Mouse (Mus musculus): ENCODE results near the gene Inpp1. TPM values are rescaled to one million over a fixed set of nuclear protein-coding genes. Genes with fewer than 3 reads are reported as not detected.
A peak's percentile ranks its signal among the peaks of the same experiment; 100 is the strongest.

The Inpp1 gene
- 10 to 100 TPM; 17.4 to 17.7 TPM for total RNA-seq (2021)

- intact Hi-C loops (cut with DNase I): loop anchor here (1.0 to 10.0 kb wide), 3 partner anchors 16 to 312 kb away; partner anchors contain the start of genes Hibch and Nab1
- DNase-seq: peak; percentile 86 to 89
These were observed at the start of gene Inpp1 for GRCm38 (mm10) chr1:52816910-52817812. Inpp1 (minus strand) TSS chr1:52817688.

DNA sequence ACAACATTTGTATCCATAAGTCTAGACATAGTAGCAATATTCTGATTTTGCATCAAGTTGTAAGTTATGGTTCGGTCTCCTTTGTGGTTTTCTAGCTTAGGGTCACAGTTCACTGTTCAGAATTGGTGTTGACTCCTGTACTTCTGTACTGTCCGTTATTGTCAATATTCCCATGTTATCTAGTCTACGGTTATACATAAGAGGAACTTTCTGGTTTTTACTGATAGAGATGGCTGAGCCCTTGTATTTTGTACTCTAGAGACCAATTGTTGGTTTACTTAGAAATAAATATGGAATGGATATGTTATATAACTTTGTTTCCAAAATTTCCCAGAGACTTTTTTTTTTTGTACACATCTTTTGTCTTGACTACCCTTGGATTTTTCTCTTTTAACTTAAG, 48.5 kb upstream of the Inpp1 start:
- intact Hi-C loops (cut with DNase I): no loop called here
- DNase-seq: no peak

GRCm38 (mm10) chr1:52864220-52864619, 46.7 kb upstream of the Inpp1 start:
- no peak for DNase-seq
- intact Hi-C loops (cut with DNase I): no loop called here

GRCm38 (mm10) chr1:52855904-52856601, 38.6 kb upstream of the Inpp1 start:
- DNase-seq: no peak
- intact Hi-C loops (cut with DNase I): no loop called here

DNA sequence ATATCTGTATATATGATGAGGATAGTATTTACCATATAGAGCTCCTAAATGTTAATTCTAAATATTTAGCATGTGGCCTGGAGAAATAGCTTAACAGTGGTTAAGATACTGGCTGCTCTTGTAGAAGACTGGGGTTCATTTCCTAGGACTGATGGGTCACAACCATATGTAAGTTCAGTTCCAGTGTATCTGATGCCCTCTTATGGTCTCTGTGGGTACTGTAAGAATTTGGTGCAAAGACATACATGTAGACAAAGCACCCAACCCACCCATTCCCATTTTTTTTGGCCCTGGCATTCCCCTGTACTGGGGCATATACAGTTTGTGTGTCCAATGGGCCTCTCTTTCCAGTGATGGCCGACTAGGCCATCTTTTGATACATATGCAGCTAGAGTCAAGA, 36.5 kb upstream of the Inpp1 start:
- intact Hi-C loops (cut with DNase I): loop anchor here (1.0 kb wide), 1 partner anchor 206 kb away; no protein-coding TSS in a partner anchor
- DNase-seq: peak in 1 of 2 experiments; percentile 6

GRCm38 (mm10) chr1:52849422-52849821, 31.9 kb upstream of the Inpp1 start:
- intact Hi-C loops (cut with DNase I): loop anchor here (10.0 kb wide), 2 partner anchors 355 to 505 kb away; partner anchors contain the start of genes Asdurf, Asnsd1 and Gm28551
- no peak for DNase-seq

GRCm38 (mm10) chr1:52846556-52846955, 29.1 kb upstream of the Inpp1 start:
- intact Hi-C loops (cut with DNase I): loop anchor here (10.0 kb wide), 2 partner anchors 352 to 508 kb away; partner anchors contain the start of genes Asdurf, Asnsd1 and Gm28551
- DNase-seq: no peak

DNA sequence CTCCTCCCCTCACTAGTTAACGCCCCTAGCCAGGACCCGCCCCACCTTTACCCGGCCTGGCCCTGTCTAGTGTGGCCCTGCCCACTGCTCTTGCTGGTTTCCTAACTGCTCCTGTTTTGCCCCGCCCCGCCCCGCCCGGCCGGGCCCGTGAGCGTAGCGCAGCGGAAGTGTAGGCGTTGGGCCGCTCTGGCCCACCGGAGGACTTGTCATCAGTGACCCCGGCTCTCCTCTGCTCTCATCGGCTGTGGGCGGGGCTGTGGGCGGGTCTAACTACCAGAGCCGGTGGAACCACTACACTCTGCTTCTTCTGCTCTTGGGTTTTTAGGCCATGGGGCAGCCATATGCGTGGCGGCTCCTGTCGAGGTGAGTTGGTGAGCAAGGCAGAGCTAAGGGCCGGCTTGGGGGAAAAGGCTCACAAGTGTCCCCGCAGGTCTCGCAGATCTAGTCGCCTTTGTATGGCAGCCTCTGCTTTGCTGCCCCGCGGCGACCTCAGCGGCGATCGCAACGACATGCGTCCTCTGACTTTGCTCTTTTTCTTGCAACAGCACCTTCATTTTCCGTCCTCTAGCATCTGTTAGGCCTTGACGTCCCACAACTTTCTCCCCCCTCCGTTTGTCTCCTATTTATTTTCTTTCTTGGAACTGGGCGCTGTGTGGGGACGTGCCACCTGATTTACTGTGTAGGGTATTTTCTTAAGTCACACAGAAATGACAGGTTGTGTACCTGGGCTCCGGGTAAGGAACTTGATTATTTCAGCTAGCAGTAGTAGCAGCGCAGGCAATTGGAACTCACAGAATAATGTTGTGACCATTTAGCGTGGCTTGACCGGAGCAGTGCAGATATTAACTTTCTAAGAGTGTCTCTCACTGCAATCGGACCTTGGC, 27.5 kb upstream of the Inpp1 start, which contains the start of gene Hibch:
Hibch (plus strand) TSS at position 148 of the 884 bp plus-strand sequence.
- intact Hi-C loops (cut with DNase I): loop anchor here (1.0 to 10.0 kb wide), 3 partner anchors 28 to 510 kb away; partner anchors contain the start of genes Asdurf, Asnsd1, Gm28551 and Inpp1
- peak; percentile 95 to 96 for DNase-seq

GRCm38 (mm10) chr1:52844354-52844753, 26.9 kb upstream of the Inpp1 start:
- intact Hi-C loops (cut with DNase I): loop anchor here (1.0 to 10.0 kb wide), 3 partner anchors 27 to 510 kb away; partner anchors contain the start of genes Asdurf, Asnsd1, Gm28551 and Inpp1
- peak in 1 of 2 experiments; percentile 4 for DNase-seq

- DNase-seq: no peak
- intact Hi-C loops (cut with DNase I): no loop called here
These were observed 21.6 kb upstream of the Inpp1 start for GRCm38 (mm10) chr1:52839099-52839498.

DNA sequence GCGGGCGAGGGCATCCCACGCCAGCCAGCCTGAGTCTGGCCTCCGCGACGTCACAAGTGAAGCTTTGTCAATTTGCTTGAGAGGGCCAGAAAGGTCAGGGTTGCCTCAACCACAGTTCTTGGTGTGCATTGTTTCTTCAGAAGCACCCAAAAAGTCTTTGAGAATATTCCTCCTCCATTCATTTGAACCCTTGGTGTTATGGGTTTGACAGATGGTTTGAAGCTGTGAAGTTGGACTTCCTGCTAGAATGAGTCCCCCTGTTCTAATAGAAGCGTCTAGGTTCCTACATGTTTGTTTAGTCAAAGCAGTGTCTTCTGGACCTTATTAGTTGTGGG, 292 bp upstream of the Inpp1 start:
- intact Hi-C loops (cut with DNase I): loop anchor here (1.0 to 10.0 kb wide), 3 partner anchors 17 to 313 kb away; partner anchors contain the start of genes Hibch and Nab1
- DNase-seq: no peak

DNA sequence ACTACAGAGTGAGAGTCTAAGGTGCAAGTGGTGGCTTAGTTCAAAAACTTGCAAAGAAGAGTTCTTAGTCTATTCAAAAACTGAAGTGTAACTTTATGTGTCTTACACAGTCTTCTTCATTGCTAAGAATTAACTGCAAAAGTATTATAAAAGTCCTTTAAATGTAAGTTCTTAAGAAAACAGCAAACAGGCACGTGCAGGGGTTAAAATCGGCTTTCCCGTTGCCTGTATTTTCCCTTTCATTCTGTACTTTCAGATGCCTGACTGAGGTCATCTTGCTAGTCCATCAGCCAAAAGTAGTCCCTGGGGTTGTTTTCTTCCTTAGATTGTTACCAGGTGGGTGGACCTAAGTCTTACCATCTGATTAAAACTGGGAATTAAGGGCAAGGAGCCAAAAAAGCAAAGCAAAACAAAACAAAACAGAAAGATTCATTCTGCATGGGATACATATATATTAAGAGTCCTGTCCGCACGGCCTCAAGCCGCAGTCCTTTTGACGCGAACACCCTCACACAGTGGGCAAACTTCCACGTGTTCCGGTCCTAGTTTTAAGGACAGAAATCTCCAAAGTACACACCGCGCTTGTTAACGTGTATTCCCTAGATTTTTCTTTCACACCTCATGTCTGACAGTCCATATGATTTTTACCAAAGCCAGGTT, 1.1 kb downstream of the Inpp1 start:
- intact Hi-C loops (cut with DNase I): loop anchor here (2.0 to 10.0 kb wide), 2 partner anchors 16 to 312 kb away; partner anchors contain the start of gene Nab1

GRCm38 (mm10) chr1:52808456-52808855, 9.0 kb downstream of the Inpp1 start:
- intact Hi-C loops (cut with DNase I): no loop called here
- DNase-seq: no peak

More for the DNA sequence above, 1.1 kb downstream of the Inpp1 start:
- peak; percentile 33 to 45 for DNase-seq

DNA sequence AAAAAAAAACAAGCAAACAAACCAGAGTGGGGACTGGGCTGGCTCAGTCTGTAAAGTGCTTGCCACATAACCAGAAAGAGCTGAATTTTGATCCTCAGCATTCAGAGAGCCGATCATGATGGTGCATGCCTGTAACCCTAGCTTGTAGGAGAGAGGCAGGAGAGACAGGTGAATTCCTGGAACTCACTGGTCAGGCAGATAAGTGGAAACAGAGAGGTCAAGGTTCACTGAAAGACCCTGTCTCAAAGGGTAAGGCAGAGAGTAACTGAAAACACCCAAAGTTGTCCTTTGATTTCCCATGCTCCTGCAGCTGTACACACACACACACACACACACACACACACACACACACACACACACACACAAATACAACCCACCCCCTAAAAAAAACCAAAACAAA, 12.4 kb downstream of the Inpp1 start:
- no peak for DNase-seq

DNA sequence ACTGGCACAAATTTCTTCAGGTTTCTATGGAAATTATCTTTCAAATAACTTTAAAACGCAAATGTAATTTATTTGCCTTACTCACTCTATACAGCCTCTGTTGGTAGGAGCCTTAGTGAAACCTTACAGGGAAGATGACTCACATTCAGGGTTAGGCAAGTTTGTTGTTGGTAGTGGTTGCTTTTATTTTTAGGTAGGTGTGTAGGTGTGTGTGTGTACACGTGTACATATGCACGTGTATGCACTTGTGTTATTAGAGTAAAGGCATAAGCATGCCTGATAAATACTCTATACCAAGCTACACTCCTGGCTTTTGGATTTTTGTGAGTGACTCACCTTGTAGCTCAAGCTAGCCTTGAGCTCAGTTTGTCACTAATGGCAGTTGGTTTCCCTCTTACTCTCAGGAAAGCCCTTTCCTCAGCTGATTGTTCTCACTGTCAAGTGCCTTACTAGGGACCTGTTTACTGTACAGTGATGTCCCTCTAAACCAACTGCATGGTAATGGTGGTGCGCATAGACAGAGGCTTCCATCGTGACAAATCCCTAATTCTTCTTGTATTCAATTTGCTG, 15.0 kb downstream of the Inpp1 start:
- intact Hi-C loops (cut with DNase I): no loop called here

More for the DNA sequence above, 12.4 kb downstream of the Inpp1 start:
- intact Hi-C loops (cut with DNase I): no loop called here

GRCm38 (mm10) chr1:52801651-52802050, 15.8 kb downstream of the Inpp1 start:
- DNase-seq: no peak
- intact Hi-C loops (cut with DNase I): loop anchor here (2.0 kb wide), 1 partner anchor 15 kb away; the partner anchor contains the start of gene Inpp1

More for the DNA sequence above, 15.0 kb downstream of the Inpp1 start:
- DNase-seq: no peak

DNA sequence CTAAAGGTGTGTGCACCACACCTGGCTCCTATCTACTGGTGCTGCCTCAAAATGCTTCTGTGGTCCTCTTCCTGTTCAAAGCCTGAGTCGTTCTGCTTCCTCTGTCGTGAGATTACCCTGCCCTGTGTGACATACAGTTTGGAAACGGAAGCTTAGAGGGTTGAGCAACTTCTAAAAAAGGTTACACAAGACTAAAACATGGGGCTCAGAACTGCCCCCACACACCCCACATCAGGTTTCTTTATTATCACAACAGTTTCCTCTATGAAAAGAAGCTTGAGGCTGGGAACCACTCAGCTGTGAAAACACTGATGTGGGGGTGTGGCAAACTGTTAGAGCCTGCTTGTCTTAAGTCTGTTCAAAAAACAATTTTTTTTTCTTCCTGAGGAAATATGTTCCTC, 17.1 kb downstream of the Inpp1 start:
- intact Hi-C loops (cut with DNase I): loop anchor here (2.0 kb wide), 1 partner anchor 16 kb away; the partner anchor contains the start of gene Inpp1
- peak in 1 of 2 experiments; percentile 20 for DNase-seq

- no peak for DNase-seq
- intact Hi-C loops (cut with DNase I): loop anchor here (2.0 to 10.0 kb wide), 2 partner anchors 17 to 155 kb away; partner anchors contain the start of gene Inpp1
These were observed 17.7 kb downstream of the Inpp1 start for GRCm38 (mm10) chr1:52799772-52800171.

All from heart, postnatal 36 days (tissue).